Mouse (Mus musculus): ENCODE measurements around the gene Tmem86a.

The Tmem86a gene

DNA sequence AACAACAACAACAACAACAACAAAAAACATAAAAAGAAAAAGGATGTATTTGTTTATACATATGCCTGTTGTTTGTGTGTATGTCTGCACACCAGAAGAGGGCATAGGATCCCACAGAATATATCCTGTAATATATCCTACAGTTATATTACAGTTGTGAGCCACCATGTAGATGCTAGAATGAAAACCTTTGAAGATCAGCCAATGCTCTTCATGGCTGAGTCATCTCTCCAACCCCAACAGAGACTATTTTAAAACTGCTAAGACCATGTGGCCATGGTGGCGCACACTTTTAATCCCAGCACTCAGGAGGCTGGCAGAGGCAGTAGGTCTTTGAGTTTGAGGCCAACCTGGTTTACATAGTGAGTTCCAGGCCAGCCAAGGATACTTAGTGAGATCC is 22.9 kb upstream of the Tmem86a start:
- DNase-seq (ENCODE audit: low spot score in 2 of 2): no peak

DNA sequence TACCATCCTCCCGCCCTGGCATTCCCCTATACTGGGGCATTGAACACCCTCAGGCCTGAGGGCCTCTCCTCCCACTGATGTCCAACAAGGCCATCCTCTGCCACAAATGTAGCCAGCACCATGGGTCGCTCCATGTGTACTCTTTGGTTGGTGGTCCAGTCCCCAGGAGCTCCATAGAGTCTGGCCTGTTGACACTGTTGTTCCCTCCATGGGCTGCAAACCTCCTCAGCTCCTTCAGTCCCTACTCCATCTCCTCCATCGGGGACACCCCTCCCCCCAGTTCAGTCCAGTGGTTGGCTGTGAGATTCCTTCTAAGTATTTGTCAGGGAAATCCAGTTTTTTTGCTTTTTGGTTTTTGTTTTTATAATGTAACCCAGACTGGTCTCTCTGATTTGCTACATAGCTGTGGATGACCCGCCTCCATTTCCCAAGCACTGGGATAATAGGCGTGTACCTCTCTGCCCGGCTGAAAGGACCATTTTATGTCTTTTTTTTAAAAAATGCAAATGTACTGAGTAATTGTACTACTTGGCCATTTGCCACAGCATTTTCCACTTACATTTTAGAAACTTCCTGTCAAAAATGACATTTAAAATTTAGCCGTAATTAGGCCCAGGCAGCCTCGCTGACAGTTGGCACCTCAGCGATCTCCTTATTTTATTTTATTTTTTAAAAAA is 19.7 kb upstream of the Tmem86a start:
- DNase-seq (ENCODE audit: low spot score in 2 of 2): no peak

DNA sequence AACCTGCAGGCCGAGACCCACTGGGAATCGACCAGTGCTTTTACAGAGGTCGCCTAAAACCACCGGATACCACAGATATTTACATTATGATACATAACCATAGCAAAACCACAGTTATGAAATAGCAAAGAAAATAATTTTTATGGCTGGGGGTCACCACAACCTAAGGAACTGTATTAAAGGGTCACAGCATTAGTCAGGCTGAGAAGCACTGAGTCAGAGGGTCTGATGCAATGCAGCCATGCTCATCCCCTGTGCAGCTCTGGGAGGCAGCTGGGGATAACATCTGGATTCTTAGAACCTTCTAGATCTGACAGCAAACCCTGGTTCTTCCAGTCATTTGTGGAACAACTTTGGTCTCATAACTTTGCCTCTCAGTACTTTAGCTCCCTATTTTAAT is 19.0 kb upstream of the Tmem86a start:
- DNase-seq (ENCODE audit: low spot score in 2 of 2): no peak

DNA sequence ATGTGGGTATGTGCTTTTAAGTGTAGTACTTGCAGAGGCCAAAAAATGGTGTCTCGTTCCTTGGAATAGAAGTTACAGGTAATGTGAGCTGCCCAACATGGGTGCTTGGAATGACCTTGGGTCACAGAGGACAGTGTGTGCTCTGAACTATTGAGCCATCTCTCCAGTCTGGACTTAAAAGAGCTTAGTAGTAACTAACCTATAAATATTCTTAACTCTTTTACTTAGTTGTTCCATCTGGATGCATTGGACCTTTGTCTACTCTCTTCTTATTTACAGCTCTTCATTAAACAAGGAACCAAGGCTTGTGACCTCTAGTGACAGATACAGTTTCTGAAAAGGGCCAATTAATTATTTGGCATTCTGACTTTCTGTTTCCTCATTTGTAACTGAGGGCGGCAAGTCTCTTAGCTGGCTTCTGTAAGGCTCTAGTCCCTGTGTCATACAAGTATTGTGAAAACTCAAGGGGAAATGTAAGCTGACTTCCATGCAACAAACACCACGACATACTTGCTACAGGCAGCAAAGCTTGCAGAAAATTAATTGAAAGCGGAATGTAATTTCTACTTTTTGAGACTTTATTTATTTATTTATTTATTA is 15.5 kb upstream of the Tmem86a start:
- DNase-seq (ENCODE audit: low spot score in 2 of 2): no peak

DNA sequence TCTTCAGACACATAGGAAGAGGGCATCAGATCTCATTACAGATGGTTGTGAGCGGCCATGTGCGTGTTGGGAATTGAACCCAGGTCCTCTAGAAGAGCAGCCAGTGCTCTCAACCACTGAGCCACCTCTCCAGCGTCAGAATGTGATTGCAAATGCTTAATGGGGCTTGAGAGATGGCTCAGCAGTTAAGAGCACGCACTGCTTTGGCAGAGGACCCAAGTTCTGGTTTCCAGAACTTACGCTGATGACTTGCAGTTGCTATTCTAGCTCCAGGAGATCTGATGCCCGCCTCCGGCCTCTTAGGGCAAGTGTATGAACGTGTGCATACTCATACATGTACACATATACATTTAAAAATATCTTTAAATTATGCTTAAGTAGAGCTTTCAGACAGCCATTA is 15.0 kb upstream of the Tmem86a start:
- DNase-seq (ENCODE audit: low spot score in 2 of 2): no peak

DNA sequence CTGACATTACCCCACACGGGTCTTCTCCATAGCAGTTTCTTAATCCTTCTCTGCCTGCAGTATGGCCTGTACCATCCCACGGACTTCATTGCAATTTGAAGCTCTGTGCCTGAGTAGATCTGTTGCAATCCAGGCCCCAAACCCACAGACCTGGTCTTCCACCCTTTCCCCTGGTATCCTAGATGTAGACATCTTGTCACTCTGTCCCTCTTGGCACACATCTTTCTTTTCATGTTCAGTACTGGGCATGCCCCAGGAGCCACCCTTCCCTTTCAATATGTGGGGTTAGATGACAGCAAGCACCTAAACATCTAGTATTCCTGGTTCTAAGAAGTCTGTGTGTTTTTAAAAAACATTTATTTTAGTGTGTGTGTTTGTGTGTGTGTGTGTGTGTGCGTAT is 8.7 kb upstream of the Tmem86a start:
- no peak for DNase-seq (ENCODE audit: low spot score in 2 of 2)

DNA sequence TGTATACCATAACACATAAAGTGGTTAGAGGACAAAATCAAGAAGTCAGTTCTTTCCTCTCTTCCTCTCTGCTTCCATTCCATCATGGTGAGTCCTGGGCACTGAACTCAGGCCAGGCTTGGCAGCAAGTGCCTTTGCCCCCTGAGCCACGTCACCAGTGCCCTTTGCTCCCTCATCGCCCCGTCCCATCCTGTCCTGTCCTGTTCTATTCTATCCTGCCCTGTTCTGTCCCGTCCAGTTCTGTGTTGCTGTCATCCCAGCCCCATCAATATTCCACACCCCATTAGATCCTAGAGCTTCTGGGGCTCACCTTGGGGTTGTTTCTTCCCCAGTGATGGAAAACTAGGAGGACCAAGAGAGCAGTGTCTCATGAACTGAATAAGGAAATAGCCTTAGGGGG is 8.3 kb upstream of the Tmem86a start:
- DNase-seq (ENCODE audit: low spot score in 2 of 2): no peak

DNA sequence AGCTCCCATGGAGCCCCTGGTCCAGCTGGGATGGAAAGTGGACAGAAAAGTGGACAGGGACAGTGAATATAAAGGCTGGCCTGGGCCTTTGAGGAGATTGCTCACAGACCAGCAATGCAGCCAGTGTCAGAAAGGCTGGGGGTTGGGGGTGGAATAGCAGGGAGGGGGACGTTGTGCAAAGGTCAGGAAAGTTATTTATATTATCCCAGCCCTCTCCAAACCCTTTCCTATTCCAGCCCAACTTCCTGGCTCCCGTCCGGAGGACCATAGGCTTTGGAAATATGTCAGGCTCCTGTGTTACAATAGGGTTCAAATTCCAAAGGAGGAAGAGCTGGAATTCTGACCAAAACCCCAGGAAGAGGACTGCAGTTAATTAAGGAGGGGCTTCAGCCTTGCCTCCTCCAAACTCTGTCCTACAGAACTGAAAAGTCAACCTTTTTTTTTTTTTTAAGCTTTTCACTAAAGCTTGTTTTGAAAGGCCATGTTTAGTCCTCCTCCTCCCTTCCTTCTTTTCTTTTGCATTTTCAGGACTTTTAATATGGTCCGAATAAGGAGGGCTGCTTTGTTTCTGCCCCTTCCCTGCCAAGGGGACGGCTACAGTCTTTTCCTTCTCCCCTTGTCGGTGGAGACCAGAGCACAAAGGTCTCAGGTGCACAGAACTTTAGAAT is 7.4 kb upstream of the Tmem86a start:
- no peak for DNase-seq (ENCODE audit: low spot score in 2 of 2)

DNA sequence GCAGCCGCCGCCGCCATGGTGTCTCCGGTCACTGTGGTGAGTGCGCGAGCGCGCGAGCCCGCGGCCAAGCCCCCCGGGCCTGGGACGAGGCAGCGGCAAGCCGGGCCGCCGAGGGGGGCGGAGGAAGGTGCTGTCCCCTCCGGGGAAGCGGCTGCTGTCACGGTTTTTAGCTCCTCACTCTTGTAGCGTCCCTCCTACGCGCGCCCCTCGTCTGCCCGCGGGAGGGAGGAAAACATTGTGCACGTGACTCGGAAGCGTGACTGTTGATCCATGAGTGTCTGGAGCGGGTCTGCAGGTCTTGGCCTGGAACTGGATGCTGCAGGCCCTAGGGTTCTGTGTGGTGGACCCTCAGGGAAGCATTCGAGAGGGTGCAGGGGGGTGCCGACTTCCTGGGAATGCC is 365 bp downstream of the Tmem86a start:
- DNase-seq (ENCODE audit: low spot score in 2 of 2): no peak

DNA sequence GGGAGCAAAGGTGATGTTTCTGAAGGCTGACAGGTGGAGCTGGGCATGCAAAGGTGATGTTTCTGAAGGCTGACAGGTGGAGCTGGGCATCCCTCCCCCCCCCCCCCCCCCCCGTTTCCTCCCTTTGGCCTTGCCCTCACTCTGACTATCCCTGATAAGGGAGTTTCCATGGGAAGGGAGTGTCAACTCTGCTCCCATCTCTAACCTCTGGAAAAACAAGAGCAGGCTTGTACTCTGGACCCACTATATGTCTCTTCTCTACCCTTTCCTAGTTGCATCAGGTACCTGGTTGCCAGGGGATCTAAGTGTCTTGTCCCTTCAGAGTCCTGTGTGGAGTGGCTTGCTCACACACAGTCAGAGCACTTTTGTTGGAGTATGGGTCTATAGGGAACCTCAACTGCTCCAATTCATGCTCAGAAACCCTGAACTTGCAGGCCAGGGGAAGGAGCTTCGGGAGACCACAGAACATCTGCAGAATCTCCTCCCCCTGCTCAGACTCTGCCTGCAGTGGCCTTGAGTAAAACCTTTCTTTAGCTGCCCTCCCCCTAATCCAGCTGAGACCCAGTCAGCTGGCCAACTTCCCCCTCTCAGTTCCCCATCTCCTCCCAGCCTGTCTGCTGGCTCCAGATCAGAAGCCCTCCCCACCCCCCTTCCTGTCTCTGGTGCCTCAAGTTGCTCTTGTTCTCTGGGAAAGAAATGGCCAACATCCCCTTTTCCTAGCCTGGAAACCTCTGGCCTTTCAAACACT is 1.2 kb downstream of the Tmem86a start:
- DNase-seq (ENCODE audit: low spot score in 2 of 2): peak in 1 of 2 experiments; percentile 34

DNA sequence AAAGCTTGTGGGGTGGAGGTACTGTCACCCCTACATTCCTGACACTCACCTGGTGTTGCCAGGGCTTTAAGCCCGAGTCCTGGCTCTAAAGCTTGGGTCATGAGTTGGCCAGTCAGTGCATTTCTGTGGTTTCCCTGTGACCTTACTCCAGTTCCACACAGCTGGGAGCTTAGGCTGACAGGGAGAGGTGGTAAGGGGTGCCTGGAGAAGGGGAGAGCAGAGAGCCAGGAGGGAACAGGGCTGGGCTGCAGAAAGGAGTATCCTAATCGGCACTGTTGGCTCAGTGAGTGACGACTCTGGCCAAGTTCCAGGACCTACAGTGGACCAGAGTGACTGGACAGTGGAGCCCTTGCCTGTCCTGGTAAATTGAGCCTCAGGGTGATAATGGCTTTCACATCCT is 1.9 kb downstream of the Tmem86a start:
- no peak for DNase-seq (ENCODE audit: low spot score in 2 of 2)

DNA sequence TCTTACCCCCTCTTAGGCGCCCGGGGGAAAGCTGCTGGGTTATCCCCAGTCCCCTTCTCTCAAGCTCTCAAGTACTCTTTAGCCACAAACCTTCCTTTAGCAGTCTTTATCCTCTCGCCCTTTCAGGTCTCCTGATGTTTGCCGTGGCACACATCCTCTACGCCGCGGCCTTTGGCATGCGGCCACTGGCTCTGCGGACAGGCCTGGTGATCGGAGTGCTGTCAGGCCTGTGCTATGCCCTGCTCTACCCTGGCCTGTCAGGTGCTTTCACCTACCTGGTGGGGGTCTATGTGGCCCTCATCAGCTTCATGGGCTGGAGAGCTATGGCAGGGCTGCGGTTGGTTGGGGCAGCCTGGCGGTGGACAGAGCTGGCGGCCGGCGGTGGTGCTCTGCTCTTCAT is 2.9 kb downstream of the Tmem86a start:
- no peak for DNase-seq (ENCODE audit: low spot score in 2 of 2)

DNA sequence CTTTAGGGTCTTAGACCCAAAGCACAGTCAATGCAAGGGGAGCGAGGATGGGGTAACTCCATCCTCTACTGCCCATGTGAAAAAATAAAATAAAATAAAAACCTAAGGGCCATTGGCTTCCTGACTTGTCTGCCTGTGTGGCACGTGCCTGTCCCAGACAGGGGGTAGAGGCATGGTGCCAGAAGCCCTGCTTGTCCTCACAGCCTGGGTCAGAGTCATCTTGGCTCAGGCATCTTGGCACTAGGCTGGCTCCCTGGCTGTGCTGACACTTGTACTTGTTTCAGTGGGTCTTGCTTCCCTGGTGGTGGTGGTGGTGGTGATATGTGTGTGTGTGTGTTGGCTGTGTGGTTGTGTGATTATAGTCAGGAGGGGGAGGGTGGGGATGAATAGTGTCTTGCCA is 4.3 kb downstream of the Tmem86a start:
- DNase-seq (ENCODE audit: low spot score in 2 of 2): no peak

DNA sequence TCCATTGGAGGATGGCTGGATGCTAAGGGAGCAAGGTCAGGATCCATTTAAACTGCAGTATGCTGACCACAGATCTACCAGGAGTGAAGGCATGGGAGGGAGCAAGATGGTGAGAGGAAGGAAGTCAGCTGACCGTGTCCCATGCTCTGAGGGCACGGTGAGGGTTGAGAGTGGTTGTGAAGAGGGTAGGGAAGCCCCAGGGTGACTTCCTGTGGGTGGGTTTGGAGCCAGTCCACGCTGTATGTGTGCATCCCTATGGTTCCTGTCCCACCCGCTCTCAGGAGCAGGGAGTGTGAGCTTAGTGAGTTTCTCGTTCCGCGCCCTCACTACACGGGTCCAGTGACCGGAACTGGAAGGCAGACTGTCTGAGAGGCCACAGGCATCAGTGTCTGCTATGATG is 5.3 kb downstream of the Tmem86a start:
- DNase-seq (ENCODE audit: low spot score in 2 of 2): no peak

DNA sequence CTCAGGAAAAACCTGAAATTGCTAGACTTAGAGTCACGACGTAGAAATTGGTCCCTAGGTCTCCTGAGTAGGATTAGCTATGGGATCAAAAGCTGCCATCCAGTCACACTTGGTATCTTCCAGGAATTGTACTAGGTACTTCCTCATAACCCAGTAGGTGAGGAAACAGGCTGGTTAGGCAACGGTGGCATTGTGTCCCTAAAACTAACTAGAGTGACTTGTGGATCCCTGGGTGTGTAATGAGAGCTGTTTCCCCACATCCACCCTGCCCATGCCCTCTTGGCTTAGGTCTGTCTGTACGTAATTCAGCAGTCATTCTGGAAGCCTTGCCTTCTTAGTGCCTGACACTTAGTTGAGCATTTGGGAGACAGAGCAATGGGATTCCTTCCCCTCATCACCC is 5.9 kb downstream of the Tmem86a start:
- no peak for DNase-seq (ENCODE audit: low spot score in 2 of 2)

DNA sequence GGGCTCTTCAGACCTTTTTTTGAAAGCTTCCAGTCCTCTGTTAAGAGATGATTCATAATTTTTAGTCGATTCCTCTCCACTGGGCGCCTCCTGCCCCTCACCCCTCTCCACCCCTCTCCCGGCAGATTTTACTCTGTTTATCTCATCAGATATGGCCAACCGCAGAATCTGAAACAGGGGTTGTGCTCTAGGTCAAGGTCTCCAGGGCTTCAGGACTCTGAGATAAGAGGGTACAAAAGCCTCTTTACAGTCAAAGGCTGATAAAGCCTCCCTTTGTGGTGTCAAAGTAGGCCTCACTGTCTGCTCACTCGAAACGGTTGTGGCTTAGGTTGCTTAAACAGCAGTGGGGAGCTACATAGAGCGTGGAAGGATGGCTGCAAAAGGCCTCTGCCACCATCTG is 8.9 kb downstream of the Tmem86a start:
- DNase-seq (ENCODE audit: low spot score in 2 of 2): no peak

DNA sequence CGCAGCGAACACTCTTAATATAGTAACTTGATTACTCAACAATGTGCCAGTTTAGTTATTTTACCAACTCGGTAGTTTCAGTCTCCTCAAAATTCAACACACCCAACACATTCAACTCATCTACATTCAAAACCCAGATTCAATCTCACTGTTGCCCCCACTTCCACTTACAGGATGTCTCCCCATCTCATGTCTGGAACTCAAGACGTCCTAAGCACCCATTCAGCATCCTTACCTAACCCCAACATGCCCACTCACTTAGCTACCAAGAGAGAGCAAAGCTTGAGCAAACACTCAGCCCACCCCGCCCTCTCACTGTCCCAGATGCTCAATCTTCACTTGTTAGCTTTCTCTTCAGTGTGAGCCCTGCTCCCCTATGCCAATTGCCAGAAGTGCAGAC is 11.2 kb downstream of the Tmem86a start:
- no peak for DNase-seq (ENCODE audit: low spot score in 2 of 2)

DNA sequence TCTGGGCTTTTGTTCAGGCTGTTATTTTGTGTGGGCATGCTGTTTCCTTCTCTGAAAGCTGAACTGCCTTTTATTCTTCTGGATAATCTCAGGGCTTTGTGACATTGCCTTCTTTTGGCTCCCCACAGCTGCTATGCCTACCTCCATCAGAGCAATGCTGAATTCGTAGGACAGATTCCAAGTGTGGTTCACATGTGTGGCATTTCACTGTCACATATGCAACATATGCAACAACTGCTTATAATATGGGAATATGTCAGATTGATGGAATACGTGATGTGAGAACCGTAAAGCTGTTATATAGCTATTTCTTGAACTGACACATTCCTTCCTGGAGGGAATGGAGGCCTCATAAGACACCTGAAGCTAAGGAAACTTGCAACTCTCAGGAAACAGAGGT is 16.5 kb downstream of the Tmem86a start:
- no peak for DNase-seq (ENCODE audit: low spot score in 2 of 2)

DNA sequence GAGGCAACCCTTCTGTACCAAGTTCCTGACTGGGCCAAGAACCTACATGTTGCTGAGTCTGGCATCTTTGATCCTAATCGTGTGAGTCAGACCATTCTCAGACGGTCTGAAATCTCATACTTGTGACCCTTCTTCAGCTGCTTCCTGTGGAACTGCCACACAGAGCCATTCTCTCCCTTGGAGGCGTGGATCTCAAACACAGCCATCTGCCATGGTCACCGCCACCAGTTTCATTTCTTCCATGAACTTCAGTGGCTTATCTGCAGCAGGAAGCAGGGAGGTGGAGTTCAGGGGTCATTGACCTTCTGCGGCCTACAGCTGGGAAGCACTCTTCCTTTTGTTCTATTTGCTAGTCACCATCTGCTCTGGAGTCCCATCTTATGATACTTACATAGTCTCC is 17.5 kb downstream of the Tmem86a start:
- DNase-seq (ENCODE audit: low spot score in 2 of 2): no peak

DNA sequence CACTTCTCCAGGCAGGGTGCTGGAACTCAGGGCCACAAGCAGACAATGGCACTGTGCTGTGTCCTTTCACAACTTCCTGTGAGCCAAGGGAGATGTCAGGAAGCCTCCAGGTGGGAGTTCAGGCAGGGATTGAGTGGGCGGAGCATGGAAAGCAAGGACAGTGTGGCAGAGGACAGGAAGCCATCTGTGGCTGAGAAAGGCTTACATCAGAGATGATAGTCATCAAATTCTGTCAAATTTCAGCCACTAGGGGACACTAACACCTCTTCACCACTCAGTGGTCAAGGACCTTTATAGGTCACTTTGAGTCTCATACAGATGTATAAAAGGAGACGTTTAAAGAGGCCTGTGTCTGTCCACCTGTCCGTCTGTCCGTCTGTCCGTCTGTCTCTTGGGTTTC is 22.1 kb downstream of the Tmem86a start:
- DNase-seq (ENCODE audit: low spot score in 2 of 2): no peak

DNA sequence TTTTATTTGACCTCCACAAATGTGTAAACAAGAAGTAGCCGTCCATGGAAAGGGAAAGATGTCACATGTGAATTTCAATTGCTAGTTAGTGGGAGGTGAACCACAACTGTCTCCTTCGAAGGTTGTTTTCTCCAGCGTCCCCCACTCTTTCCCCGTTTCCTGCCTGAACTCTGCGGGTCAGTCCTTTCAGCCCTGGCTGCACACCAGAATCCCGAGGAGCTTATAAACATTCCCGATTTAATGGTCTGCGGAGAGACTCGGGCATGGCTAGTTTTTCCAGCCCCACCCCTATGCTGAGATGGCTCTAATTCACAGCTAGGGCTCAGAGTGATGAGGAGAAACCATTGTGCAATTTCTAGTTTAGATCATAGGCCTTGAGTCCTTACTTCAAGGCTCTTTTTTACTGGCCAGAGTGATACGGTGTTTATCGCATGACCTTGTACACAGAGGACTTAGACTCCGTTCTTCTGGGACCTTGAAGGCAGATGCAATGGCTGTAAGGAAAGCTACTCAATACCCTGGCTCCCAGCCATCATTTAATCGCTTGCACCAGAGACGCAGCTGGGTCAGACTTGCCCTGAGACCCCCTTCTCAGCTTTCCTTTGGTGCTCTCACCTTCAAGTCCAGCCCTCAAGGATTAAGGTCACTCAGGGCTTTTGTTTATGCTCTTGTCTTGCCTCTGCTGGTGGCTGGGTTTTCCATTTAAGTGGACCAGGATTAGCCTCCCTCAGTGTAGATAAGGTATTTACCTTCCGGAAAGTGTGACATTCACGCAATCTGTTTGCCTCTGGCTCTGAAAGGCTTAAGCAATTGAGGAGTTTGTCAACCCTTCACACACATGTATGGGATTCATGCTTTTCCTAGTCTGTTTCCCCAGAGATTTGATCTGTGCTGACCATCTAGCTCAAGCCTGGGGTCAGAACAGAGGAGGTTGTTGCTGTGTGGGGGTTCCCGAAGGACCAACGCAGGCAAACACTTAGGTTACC is 23.4 kb downstream of the Tmem86a start:
- peak in 1 of 2 experiments; percentile 38 for DNase-seq (ENCODE audit: low spot score in 2 of 2)

DNA sequence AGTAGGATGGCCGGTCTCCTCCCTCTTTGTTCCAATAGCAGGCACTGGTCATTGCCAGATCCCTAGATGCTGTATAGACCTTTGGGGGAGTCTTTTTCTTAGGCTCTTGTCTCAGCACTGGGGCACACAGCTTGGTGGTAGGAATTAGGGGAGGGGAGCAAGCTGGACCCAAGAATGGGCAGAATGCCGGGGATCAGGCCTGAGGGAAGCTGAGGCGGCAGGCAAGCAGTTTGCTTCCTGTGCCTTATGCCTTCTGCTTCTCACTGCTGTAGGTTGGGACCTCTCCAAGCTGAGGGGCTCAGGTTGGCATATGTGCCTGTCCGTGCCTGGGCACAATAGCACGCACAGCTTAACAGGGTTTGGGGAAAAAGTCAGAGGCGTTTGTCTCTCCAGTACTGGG is 25.8 kb downstream of the Tmem86a start:
- no peak for DNase-seq (ENCODE audit: low spot score in 2 of 2)
